Mouse (Mus musculus) mesoderm, embryonic 11.5 days (tissue): ENCODE measurements at regions not wholly inside any gene's neighbourhood (a gene's known extent, or its start where the extent isn't known, plus 50 kb on each side); places are given as distances from the start of the nearest gene placed in this dataset.

Experiments used
- DNase-seq: peaks from one replicate; pipeline ENCODE4 v3.0.0-alpha.2; 2012; ENCODE audit warnings: low read depth, low spot score

DNA sequence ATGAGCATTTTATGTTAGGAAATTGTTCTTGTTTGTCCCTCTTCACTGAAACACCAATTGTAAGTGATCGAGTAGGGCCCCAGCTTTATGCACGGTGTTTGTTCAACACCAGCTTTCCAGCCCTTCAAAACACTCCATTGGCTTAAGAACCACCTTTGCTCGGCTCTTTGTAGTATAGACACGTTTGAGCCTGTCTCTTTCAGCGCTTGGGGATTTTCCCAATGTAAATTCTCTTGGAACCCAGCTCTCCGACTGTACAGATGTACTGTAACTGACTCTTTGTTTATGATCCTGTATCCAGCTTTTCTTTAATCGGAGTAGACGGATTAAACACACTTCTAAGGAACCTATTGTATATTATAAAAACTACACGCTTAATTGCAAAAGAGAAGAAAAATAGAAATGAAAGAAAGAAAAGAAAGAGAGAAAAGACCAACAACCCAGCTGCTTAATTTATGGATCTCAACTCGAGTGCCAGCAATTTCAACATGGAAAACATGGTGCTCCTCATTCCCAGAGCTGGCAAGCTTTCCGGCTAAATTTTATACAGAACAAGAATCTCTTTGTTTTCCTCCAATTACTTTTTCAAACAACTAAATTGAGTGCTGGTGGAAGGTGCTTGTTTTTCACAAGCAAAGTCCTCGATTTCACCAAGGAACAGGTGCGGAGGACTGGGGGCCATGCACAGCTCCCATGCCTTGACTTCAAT, 430.4 kb downstream of the Adgrl2 start:
- no peak for DNase-seq

GRCm38 (mm10) chr3:148558592-148559157, 431.7 kb downstream of the Adgrl2 start:
- DNase-seq: no peak

GRCm38 (mm10) chr3:148555324-148555723, 435.0 kb downstream of the Adgrl2 start:
- DNase-seq: no peak

DNA sequence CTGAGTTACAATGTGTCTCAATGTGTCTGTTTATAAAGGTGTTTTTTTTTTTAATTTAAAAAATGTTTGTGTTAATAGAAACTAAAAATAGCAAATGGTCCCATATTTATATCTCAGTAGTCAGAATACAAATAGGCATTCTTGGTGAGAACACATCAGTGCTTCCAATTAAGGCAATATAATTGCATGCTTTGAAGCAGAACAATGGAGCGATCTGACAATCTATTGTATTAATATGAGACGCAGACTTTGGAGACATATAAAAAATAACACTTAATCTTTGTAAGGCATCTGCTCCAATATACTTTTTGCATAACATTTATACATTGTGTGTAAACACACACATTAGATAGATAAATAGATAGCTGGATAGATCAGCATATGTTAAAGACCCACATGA, 439.6 kb downstream of the Adgrl2 start:
- no peak for DNase-seq

- no peak for DNase-seq
Measured at GRCm38 (mm10) chr3:148544929-148545328, 445.4 kb downstream of the Adgrl2 start.

- DNase-seq: no peak
Measured at GRCm38 (mm10) chr3:148542217-148542616, 448.1 kb downstream of the Adgrl2 start.

- no peak for DNase-seq
Measured at GRCm38 (mm10) chr3:148537669-148538271, 452.6 kb downstream of the Adgrl2 start.

DNA sequence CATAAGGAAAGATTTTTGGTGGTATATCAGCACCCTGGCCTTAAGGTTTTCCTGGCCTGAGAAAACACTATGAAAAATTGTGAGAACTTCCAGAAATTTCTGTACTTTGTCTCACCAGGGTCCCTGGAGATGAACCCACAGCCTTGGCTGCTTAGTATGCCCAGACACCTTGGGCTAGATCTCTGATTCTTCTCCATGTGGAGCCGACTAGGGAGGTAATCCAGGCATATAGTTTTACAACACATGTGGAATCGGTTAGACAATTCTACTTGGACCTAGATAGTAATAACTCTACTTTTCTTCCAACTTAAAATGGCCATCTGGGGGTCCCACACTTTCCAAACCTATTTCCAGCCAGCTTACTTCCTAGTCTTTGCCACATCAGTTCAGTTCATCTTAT, 460.5 kb downstream of the Adgrl2 start:
- no peak for DNase-seq

DNA sequence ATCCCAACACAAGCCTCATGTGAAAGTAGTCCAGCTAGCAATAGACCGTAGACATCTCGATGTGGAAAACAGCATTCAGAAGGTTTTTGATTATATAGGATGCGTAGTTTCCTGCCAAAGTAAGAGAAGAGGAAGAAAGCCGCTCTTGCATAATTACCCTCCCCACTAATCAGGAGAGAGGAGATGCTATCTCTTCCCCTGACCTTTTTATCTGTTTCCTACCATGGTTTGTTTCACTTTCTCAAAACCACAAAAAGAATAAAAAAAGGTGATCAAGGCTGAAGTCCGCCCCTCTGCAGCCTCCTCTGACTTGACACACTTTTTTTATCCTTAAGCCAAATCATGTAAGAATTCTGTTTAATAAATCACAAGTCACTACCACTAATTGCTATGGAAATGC, 480.0 kb downstream of the Adgrl2 start:
- no peak for DNase-seq

DNA sequence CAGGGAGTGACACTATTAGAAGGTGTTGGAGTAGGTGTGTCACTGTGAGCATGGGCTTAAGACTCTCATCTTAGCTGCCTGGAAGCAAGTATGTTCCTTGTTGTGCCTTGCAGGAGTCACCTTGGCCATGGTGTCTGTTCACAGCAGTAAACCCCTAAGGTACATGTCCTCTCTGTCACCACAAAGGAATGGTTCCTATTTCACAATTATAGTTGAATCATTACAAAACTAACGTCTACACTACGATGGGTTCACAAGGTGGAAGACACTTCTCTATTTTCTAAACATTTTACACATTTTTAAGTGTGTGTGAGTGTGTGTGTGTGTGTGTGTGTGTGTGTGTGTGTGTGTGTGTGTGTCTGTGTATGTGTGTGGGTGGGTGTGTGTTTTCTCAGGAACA, 485.4 kb downstream of the Adgrl2 start:
- DNase-seq: no peak

- no peak for DNase-seq
Measured at GRCm38 (mm10) chr3:148503432-148503831, 486.9 kb downstream of the Adgrl2 start.

GRCm38 (mm10) chr3:148501801-148502200, 488.6 kb downstream of the Adgrl2 start:
- no peak for DNase-seq

- DNase-seq: no peak
Measured at GRCm38 (mm10) chr3:148496672-148497071, 493.7 kb downstream of the Adgrl2 start.

DNA sequence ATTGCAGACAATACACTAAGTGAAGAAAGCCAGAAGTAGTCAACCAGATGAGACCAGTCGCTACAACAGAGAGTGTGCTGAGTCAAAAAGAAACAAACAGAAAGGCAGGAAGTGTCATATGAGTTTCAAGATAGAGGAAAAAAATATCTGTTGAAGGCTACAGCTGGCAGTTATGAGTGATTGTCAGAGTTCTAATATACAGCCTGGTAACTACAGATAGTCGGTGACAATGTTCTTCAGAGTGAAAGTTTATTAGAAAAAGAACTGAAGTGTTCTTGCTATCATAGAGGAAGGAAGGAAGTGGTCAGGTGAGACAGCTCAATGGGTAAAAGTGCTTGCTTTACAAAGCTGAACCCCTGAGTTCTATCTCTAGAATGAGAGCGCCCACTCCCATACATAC, 499.1 kb downstream of the Adgrl2 start:
- no peak for DNase-seq

DNA sequence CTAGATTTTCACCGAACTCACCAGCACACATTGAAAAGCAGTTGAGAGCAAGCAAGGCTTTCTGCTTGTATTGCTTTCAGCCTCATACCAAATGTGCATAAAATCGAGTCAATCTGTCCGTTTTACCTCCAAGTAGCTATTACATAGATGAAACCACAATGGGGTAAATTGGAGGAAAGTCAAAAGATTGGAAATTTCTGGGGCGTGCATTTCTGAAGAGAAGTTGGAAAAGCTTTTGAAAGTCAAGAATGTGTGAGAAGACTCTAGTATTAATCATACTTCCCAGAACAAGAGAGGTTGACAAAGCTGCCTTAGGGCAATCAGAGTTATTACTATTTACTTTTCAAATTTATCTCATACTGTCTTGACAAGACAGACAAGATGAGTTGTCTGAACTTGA, 501.2 kb downstream of the Adgrl2 start:
- no peak for DNase-seq

DNA sequence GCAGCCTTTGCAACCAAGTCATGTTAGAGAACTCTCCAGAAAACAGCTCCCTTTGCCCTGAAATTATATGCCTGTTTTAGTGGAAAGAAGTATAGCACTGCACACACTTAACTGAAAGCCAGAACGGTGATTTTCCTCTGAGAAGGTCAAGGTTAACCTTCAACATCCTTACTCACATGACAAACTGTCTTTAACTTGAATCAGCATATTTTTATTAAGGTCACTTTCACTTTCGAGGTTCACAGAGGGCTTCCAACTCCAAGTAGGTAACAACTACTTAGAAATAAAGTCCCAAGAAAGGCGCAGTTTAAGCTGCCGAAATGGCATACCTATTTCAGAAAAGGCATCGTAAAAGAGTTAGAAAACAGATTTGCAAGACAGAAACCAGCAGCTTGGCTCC, 502.4 kb downstream of the Adgrl2 start:
- no peak for DNase-seq

DNA sequence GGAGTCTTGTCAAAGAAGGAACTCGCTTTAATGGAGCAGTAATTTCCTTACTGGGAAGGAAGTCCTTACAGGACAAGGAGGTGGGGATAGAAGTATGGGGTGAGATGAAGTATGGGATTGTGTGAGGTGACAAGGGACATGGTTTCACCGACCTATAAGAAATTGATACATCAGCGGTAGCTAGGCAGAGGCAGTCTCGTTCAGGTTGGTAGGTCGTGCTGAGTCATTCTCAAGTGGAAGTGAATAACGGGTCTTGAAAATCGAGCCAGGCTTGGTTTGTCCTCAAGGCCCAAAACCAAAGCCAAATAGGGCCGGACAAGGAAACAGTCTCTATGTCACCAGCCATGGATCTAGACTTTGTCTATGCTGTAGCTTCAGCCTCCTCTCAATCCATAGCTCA, 514.5 kb downstream of the Adgrl2 start:
- DNase-seq: no peak

DNA sequence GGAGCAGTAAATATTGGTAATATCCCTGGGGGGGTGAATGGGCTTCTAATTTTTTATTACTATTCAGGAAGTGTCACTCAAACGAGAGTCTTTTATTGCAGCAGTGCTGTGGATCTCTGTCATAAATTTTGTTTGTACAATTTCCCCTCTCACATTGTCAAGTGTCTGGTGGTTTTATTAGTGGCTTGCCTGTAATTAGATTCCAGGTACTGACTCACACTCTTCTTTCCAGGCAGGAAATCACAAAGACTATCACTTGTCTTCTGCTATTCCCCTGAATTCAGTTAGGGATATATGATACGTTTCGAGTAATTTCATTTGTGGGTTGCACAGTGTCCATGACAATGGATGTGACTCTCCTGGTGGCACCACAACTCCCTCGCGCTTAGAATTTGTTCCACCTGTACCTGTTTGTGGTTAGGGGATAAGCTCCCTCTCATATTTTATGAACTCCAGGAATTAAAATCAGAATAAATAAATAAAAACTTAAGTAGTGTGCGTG, 517.4 kb downstream of the Adgrl2 start:
- DNase-seq: no peak

- no peak for DNase-seq
Measured at GRCm38 (mm10) chr3:148465456-148465855, 524.9 kb downstream of the Adgrl2 start.

GRCm38 (mm10) chr3:148462791-148463190, 527.6 kb downstream of the Adgrl2 start:
- DNase-seq: no peak

DNA sequence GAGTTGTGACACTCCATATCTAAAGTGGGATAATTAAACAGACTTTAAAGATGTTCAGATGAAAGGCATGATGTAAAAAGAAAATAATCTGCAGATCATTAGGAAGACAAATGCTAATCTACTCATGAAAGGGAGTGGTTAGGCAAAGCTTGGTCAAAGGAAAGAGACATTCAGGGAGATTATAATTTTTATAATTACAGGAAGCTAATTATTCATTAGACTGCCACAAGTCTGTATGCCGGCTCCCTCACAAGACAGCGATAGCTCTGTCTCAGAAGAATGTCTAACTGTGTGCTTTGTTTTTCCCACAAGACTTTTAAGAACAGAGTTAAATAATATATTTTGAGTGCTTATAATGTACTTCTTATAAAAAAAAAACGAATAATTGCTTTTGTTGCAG, 541.5 kb downstream of the Adgrl2 start:
- no peak for DNase-seq

GRCm38 (mm10) chr3:148448465-148448864, 541.9 kb downstream of the Adgrl2 start:
- no peak for DNase-seq

GRCm38 (mm10) chr3:148446845-148447244, 543.5 kb downstream of the Adgrl2 start:
- DNase-seq: no peak
